Mouse (Mus musculus) cerebellum, adult 2 months (tissue): Measurements from ENCODE around the gene E2f8. TPM values are rescaled to one million over a fixed set of nuclear protein-coding genes. Genes with fewer than 3 reads are reported as not detected.

Experiments used
- DNase-seq, 2 experiments: peaks; one replicate each; pipeline ENCODE4 v3.0.0; 2021
- H3K27ac ChIP-seq: fragments of 200-500 bp; 2 replicates; pipeline ENCODE4 v1.5.1; 2012; ENCODE audit warnings: low read length, control low read depth, inconsistent platforms; ENCODE audit not compliant: insufficient read depth
- H3K27me3 ChIP-seq: fragments of 200-500 bp; 2 replicates; pipeline ENCODE4 v1.6.1; 2012; ENCODE audit warnings: inconsistent platforms, mild to moderate bottlenecking, low read length, moderate library complexity; ENCODE audit not compliant: control insufficient read depth, insufficient read depth
- H3K4me1 ChIP-seq: fragments of 200-500 bp; 2 replicates; pipeline ENCODE4 v1.6.1; 2011; ENCODE audit warnings: low read length; ENCODE audit not compliant: control insufficient read depth, insufficient read depth
- H3K4me3 ChIP-seq: fragments of 200-500 bp; replicated peaks from 2 replicates; pipeline ENCODE3; 2011; ENCODE audit warnings: mild to moderate bottlenecking, low read depth, low read length, control low read depth; ENCODE audit not compliant: insufficient read depth
- CTCF ChIP-seq: fragments of 200-500 bp; IDR thresholded peaks from 2 replicates; pipeline ENCODE4 v1.5.1; 2011; ENCODE audit warnings: low read depth, mild to moderate bottlenecking, control low read depth, low read length, moderate library complexity, borderline replicate concordance; ENCODE audit not compliant: insufficient read depth
- POLR2A ChIP-seq: fragments of 200-500 bp; IDR thresholded peaks from 2 replicates; pipeline ENCODE4 v1.6.1; 2011; ENCODE audit warnings: low read length, control low read depth, borderline replicate concordance; ENCODE audit not compliant: insufficient read depth
- WGBS: fragments of 180-500 bp; shearing (Covaris S2); methylation state at CpG from one replicate; pipeline ENCODE4 v1.1.7; 2018; 5-methylcytosine and 5-hydroxymethylcytosine counted together
- polyA plus RNA-seq: library from polyadenylated mRNA; depleted of rRNA; stranded (reverse); fragments of >200 nt; gene quantifications from 2 replicates; pipeline ENCODE4 v1.2.3, GENCODE M21; 2012

The E2f8 gene
- polyA plus RNA-seq, 1 experiment, result 0.10 TPM

DNA sequence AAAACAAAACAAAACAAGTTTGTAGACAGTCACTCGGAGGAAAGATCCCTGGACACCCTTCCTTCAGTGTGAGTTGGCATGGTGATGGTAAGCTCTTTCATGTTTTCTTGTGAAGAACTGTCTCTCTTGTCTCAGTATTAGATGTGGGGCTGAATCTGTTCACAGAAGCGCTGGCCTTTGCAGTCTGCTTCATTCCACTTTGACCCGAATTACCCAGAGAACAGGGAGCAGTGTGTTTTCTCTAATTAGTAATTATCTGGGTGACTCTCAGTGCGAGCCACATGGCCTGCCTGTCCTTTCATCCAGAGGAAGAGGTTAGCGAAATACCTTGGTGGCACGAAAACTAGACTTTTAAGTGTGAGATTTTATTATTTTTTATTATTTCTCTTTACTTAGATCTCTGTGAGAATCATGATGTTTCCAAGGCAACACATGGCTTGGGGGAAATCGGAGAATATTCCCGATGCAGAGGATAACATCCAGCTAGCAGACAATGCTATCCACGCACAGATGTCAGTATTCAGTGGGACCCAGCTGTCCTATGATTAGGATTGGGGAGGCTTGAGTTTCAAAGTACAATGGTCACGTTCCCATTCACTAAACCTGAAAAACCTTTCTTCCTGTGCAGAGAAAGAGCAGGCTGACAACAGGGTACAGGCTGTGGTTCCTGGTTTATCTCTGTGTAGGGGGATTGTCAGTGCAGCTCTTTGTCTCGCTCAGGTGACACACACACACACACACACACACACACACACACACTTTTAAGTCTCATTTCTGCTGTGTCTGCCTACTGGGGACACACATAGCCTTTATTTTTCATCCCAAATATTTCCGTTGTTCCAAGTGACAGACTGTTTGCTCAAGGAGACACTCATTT lies 33.5 kb upstream of the E2f8 start:
- H3K27ac ChIP-seq, result no peak overlapping the region
- 82% methylated on average over 12 of the region's 12 CpGs for WGBS
- H3K27me3 ChIP-seq, result no peaks in the 10 kb centered on the region
- no peak for TF ChIP-seq POLR2A
- no peak for TF ChIP-seq CTCF
- DNase-seq, result no peak
- no peaks in the 10 kb centered on the region for H3K4me1 ChIP-seq
- no peak overlapping the region for H3K4me3 ChIP-seq

DNA sequence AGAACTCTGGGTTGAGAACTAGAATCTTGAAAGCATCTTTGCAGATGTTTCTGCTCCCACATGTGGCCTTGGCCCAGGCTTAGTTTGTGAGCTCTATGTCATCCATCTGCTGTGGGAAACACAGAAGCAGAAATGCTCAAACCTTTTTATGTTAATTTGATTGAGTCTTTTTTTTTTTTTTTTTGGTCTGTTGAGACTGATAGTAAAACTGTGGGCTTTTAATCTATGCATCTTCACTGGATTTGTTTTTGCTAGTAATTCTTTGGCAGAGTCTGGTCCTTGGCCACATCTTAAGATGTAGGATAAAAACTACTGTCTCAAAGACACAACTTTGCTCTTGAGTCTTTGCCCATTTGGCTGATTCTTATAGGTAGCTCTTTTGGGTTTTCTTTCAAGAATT lies 29.8 kb upstream of the E2f8 start:
- Histone ChIP-seq H3K27me3 (no peaks in the 10 kb centered on the region), H3K4me1 (no peaks in the 10 kb centered on the region), H3K4me3 (no peak overlapping the region), H3K27ac (no peak overlapping the region)
- no peak for DNase-seq
- TF ChIP-seq POLR2A (no peak), CTCF (no peak)

DNA sequence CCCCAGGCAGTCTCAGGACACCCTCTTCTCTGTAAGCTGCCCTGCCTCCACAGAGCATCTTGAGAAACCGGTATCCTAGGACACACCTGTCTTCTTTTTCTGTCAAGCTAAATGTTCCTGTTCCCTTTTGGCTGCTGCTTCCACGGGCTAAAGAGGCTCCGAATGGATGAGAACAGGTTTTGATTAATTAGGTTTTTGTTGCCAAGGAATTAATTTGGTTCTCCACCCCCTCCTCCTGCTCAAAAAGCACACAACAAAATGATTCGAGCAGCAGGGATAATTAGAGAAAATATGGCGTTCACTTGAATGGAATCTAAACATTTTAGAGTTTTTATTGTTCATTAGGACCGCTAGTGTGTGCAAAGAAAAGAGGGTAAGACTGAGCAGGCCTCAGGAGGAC lies 28.9 kb upstream of the E2f8 start:
- no peak overlapping the region for H3K27ac ChIP-seq
- no peaks in the 10 kb centered on the region for H3K27me3 ChIP-seq
- 58% methylated on average over 6 of the region's 6 CpGs for WGBS
- no peaks in the 10 kb centered on the region for H3K4me1 ChIP-seq
- H3K4me3 ChIP-seq, result no peak overlapping the region
- no peak for DNase-seq
- TF ChIP-seq CTCF (no peak), POLR2A (no peak)

DNA sequence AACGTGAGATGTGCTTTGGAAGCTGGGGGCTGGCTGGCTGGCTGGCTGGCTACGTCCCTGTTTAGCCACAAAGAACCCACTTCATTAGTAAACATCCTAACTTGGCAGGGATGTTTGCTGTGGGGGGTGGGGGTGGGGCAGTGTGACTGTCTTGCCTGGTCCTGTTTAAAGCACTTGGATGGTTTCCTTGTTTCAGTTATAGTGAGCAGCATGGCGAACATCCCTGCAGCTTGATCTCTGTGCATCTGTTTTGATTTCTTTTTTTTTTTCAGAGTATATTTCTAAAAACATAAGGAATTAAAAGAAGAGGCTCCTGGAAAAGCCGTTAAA lies 27.9 kb upstream of the E2f8 start:
- Histone ChIP-seq H3K4me1 (no peaks in the 10 kb centered on the region), H3K4me3 (no peak overlapping the region), H3K27me3 (no peaks in the 10 kb centered on the region), H3K27ac (no peak overlapping the region)
- 64% methylated on average over 4 of the region's 4 CpGs for WGBS
- no peak for DNase-seq
- TF ChIP-seq CTCF (no peak), POLR2A (no peak)

DNA sequence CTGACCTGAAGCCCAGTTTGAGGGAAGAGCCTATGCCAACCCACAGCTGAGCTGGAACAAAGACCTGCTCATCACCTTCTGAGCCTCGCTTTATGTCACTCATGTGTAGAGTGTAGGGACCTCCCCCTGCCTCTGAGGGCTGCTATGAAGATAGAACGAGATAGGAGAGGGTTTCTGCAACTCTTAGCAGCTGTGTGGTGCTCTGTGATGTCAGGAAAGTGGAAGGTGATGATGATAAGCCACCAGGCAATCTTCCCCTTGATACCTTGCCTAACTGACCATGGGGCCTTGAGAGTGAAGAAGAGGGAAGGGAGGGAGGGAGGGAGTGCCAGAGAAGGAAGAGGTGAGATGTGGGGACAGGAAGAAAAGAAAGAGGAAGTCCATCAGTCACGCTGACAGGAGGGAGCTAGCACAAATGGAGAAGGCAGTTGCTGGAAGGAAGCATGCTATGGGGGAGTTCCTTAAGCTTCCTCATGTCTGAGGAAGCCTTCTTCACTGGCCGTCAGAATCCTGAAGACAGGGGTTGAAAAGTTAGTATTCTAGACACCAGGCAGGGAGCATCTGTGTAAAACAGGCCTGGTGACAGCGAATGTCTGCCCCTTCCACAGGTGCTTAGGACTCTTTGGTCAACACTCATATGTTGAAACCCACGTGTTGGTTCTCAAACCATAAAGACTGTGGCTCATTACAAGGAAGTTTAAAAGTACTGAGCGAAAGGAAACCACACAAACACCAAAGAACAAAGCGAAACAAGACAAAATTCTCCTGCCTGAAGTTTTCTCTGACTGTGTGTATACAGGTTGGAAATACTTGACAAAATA lies 27.3 kb upstream of the E2f8 start, which contains the start of gene Nav2:
TSS of gene Nav2 (plus strand) at position 196 of the 821 bp plus-strand sequence.
- no peak within 1 kb of the TSS for H3K27ac ChIP-seq
- no peak for DNase-seq
- no peaks in the 10 kb centered on the region for H3K4me1 ChIP-seq
- H3K27me3 ChIP-seq, result no peaks in the 10 kb centered on the region
- WGBS, result 88% methylated on average over 8 of the region's 8 CpGs
- no peak for TF ChIP-seq CTCF
- no peak for TF ChIP-seq POLR2A
- H3K4me3 ChIP-seq, result no peak within 1 kb of the TSS

DNA sequence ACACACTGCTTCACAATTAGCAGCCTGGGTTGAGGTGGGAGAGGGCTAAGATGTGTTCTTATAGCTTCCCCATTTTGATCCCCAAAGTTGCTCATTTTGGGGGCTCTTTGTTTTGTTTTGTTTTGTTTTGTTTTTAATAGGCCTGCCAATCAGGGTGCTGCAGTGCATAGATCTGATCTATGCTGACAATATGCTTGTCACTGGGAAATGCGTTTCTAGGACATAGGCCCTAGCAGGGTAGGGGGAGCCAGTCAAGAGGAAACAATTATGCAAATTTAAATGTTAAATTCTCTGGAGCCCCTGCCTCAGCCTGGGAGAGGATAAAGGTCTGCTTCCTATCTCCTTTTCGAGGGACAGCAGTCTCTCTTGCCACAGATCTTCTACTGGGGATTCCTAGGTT lies 21.1 kb upstream of the E2f8 start:
- no peaks in the 10 kb centered on the region for H3K27me3 ChIP-seq
- no peak overlapping the region for H3K4me3 ChIP-seq
- WGBS, result 82% methylated on average over 2 of the region's 2 CpGs
- no peak for DNase-seq
- no peak overlapping the region for H3K27ac ChIP-seq
- no peaks in the 10 kb centered on the region for H3K4me1 ChIP-seq
- TF ChIP-seq POLR2A (no peak), CTCF (no peak)

DNA sequence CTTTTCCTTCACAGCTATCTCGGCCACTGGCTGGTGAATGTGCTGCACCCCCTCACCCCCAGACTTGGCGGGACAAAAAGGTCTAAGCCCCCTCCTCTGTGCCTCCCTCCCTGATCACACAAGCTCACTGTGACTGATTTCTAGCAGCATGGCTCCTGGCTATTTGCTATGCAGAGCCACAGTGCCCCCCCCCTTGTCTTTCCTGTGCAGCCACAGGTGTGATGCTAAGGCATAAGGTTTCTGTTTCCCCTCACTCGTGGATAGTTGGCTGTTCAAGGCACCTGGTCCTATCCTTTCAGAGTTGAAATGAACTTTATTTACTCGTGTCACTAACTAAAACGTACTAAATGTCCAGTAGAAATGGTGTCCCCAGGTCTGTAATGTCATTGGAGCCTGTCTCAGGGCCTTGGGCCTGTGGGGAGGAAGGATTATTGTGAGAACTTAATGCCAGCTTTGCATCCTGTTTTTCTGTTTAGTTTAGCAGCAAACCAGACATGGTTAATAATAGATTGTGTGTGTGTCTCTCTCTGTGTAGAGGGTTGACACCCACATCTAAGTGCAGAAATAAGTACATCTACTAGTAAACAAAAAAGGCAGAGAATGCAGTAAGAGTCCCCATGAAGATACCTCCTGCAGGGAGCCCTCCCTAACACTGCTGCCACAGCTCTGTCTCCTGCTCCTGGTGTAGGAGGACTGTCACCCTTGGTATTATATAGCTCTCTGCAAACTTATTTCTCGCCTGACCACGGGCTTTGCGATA lies 19.2 kb upstream of the E2f8 start:
- WGBS, result 87% methylated on average over 8 of the region's 8 CpGs
- no peak for DNase-seq

DNA sequence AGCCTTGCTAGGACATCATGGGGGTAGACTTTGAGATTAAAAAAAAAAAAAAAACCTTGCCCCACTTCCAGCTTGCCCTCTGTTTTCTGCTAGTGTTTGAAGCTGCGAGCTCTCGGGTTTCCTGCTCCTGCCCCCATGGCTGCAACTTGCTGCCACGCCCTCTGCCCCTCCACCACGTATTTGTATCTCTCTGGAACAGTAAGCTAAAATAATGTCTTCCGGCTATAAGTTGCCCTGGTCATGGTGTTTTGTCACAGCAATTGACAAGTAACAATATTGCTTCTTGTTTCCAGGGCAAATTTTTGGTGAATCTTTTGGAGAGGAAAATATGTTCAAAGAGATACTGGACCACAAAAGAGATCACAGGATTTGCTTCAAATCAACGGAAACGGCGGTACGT lies 17.0 kb upstream of the E2f8 start:
- Histone ChIP-seq H3K4me3 (no peak overlapping the region), H3K27me3 (no peaks in the 10 kb centered on the region), H3K27ac (no peak overlapping the region), H3K4me1 (no peaks in the 10 kb centered on the region)
- no peak for DNase-seq
- 89% methylated on average over 9 of the region's 9 CpGs for WGBS
- no peak for TF ChIP-seq CTCF

More for the DNA sequence above, 19.2 kb upstream of the E2f8 start:
- H3K27ac ChIP-seq, result no peak overlapping the region
- H3K4me3 ChIP-seq, result no peak overlapping the region
- no peaks in the 10 kb centered on the region for H3K4me1 ChIP-seq
- no peak for TF ChIP-seq POLR2A
- TF ChIP-seq CTCF, result no peak
- H3K27me3 ChIP-seq, result no peaks in the 10 kb centered on the region
